Mouse (Mus musculus) left cerebral cortex, adult 11 months (tissue): ENCODE data around the gene Cyp2d9.
"Not testable (repeated sequence)": the region's sequence is repeated elsewhere in the genome, so short reads cannot be mapped to it uniquely, and the experiment has no call there.

Experiments
- DNase-seq: peaks from one replicate; pipeline ENCODE4 v3.0.0; 2022; ENCODE audit warnings: low spot score

The Cyp2d9 gene

DNA sequence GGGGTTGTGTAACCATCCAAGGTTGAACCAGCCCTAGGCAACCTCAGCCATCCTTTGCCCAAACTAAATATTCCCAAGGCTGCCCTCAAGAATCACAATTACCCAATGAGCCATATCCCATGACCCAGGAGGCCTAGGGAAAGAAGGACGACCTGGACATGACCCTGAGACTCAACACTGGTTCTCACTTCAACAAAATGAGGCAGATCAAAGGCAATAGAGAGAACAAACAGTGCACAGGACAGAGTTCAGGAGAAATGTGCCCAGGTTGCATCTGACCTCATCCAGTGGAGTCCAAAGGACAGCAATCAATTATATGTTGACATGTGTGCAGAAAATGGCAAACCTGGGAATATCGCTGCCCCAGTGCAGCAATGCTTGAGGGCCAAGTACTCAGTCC is 16.8 kb downstream of the Cyp2d9 start:
- DNase-seq: not testable (repeated sequence)

- not testable (repeated sequence) for DNase-seq
Observed at GRCm38 (mm10) chr15:82452133-82452532, 18.9 kb downstream of the Cyp2d9 start.

- not testable (repeated sequence) for DNase-seq
Observed at GRCm38 (mm10) chr15:82453501-82453900, 20.3 kb downstream of the Cyp2d9 start.

DNA sequence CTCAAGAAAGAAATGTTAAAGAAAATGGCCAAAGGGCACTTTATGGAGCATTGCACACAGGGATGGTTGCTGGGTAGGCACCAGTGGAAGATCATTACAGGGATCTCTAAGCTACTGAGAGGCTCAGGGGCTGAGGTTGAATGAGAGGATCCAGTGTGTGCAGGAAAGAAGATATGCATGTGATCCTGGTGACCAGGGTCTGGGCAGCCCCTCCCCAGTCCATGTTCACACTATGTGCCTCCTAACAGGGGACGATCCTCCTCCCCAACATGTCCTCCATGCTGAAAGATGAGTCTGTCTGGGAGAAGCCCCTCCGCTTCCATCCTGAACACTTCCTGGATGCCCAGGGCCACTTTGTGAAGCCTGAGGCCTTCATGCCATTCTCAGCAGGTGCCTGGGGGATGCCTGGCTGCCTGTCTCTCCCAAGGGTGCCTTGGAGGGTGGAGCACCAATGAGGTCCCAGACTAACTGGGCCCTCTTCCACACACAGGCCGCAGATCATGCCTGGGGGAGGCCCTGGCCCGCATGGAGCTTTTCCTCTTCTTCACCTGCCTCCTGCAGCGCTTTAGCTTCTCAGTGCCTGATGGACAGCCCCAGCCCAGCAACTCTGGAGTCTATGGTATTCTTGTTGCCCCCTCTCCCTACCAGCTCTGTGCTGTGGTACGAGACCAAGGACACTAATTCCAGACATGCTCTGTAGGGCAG is 23.0 kb downstream of the Cyp2d9 start:
- not testable (repeated sequence) for DNase-seq

- DNase-seq: no peak
Observed at GRCm38 (mm10) chr15:82457064-82458021, 24.1 kb downstream of the Cyp2d9 start.

GRCm38 (mm10) chr15:82459266-82459665 is 26.0 kb downstream of the Cyp2d9 start:
- not testable (repeated sequence) for DNase-seq

GRCm38 (mm10) chr15:82464701-82465100 is 31.5 kb downstream of the Cyp2d9 start:
- no peak for DNase-seq

GRCm38 (mm10) chr15:82494273-82494672 is 61.0 kb downstream of the Cyp2d9 start:
- not testable (repeated sequence) for DNase-seq
